Mouse (Mus musculus): ENCODE results near the gene Fbxo33.

DNA sequence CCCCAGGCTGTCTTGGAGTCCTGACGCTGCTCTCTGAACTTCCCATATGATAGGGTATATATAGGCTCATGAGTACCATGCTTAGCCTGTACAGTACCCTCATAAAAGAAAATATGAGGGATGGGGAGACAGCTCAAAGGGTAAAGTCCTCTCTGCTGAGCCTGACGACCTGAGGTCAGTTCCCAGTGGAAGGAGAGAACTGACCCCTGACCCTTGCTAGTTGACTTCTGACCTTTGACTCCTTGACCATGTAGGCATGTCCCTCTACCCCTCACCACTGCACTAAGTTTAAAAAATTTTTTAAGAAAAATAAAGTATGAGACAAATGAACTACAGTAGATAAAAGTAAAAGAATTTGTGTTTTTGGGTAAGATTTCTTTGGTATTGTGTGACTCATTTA, 58.4 kb downstream of the Fbxo33 start:
- TF ChIP-seq POLR2A (IDR thresholded peaks at IDR 0.05; ENCODE audit: borderline replicate concordance, insufficient read depth, low read length) (no peak), CTCF (IDR thresholded peaks at IDR 0.05; ENCODE audit: borderline replicate concordance, insufficient read depth, low read depth, low read length) (no peak)

Data from cerebellum, adult 2 months (tissue).